Mouse (Mus musculus): ENCODE data around the gene Plin1. TPM values are rescaled to one million over a fixed set of nuclear protein-coding genes. Genes with fewer than 3 reads are reported as not detected.

Gene Plin1
- polyA plus RNA-seq, 1 experiment = 58.4 TPM

DNA sequence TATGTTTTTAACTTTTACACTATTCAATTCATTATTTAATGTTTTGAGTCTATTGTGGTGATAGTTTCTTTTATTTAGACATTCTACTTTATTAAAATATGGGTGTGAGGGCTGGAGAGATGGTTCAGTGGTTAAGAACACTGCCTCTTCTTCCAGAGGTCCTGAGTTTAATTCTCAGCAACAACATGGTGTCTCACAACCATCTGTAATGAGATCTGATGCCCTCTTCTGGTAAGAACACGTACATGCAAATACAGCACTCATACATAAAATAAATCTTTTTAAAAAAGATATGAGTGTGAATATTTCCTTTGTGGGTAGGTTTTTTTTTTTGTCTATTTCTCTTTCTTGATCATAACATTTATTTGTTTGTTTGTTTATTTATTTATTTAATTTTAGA lies 33.3 kb upstream of the Plin1 start:
- no peaks in the 10 kb centered on the region for H3K27me3 ChIP-seq (replicated peaks; ENCODE audit: control insufficient read depth, insufficient read depth, low read length)
- H3K36me3 ChIP-seq (ENCODE audit: control insufficient read depth, insufficient read depth, low read length) = no peaks in the 10 kb centered on the region
- no peak overlapping the region for H3K27ac ChIP-seq (ENCODE audit: insufficient read depth, low read depth, low read length)
- WGBS = 63% methylated on average over 1 of the region's 1 CpGs
- H3K4me3 ChIP-seq (ENCODE audit: insufficient read depth, low read depth, low read length) = no peak overlapping the region
- H3K4me1 ChIP-seq (ENCODE audit: control insufficient read depth, insufficient read depth, low read length) = no peaks in the 10 kb centered on the region
- TF ChIP-seq CTCF (conservative IDR thresholded peaks at IDR 0.05; ENCODE audit: insufficient read depth, insufficient read length, low read depth, low read length) = no peak
- no peak for TF ChIP-seq POLR2A (IDR thresholded peaks at IDR 0.05; ENCODE audit: low read depth, low read length)
- DNase-seq = no peak

GRCm38 (mm10) chr7:79762106-79762505 lies 29.4 kb upstream of the Plin1 start:
- Histone ChIP-seq H3K4me3 (ENCODE audit: insufficient read depth, low read depth, low read length) (no peak overlapping the region), H3K36me3 (ENCODE audit: control insufficient read depth, insufficient read depth, low read length) (no peaks in the 10 kb centered on the region), H3K27ac (ENCODE audit: insufficient read depth, low read depth, low read length) (no peak overlapping the region), H3K27me3 (replicated peaks; ENCODE audit: control insufficient read depth, insufficient read depth, low read length) (no peaks in the 10 kb centered on the region), H3K4me1 (ENCODE audit: control insufficient read depth, insufficient read depth, low read length) (no peaks in the 10 kb centered on the region)
- TF ChIP-seq CTCF (conservative IDR thresholded peaks at IDR 0.05; ENCODE audit: insufficient read depth, insufficient read length, low read depth, low read length) (no peak), POLR2A (IDR thresholded peaks at IDR 0.05; ENCODE audit: low read depth, low read length) (no peak)
- no peak for DNase-seq
- 75% methylated on average over 8 of the region's 8 CpGs for WGBS

DNA sequence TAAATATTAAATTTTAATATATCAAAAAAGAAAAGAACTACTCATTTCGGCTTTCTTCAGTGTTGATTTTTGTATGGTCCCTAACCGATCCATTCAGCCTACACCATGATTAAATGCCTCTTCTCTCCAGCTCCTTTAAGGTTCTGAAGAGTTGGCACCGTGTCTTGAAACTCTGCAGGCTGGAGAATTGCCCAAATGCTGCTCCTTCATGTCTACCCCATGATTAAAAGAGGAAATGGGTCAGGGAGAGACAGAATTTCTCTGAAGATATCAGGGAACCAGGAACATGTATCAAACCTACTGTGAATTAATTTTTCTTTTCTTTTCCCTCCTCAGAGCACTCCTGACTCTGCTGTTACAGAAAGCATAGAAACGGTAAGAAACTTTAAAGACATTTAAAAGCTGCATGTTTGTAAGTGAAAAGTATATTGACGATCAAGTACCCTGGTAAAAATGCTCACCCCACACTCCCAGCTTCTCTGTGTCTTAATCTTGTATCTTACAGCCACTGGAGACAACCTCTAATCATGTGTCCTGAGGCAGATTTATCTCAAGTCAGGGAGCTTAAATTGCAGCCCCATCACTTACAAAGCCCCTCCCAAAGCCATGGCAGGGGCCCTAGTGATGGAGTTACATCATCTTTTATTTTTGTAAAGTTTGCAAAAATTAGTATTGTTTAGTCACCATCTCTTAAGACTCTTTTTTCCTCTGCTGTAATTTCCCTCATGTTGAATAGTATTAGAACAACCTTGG lies 28.6 kb upstream of the Plin1 start:
- 72% methylated on average over 5 of the region's 5 CpGs for WGBS
- DNase-seq = no peak
- Histone ChIP-seq H3K27me3 (replicated peaks; ENCODE audit: control insufficient read depth, insufficient read depth, low read length) (no peaks in the 10 kb centered on the region), H3K36me3 (ENCODE audit: control insufficient read depth, insufficient read depth, low read length) (no peaks in the 10 kb centered on the region), H3K4me1 (ENCODE audit: control insufficient read depth, insufficient read depth, low read length) (no peaks in the 10 kb centered on the region), H3K4me3 (ENCODE audit: insufficient read depth, low read depth, low read length) (no peak overlapping the region), H3K27ac (ENCODE audit: insufficient read depth, low read depth, low read length) (no peak overlapping the region)
- TF ChIP-seq CTCF (conservative IDR thresholded peaks at IDR 0.05; ENCODE audit: insufficient read depth, insufficient read length, low read depth, low read length) (no peak), POLR2A (IDR thresholded peaks at IDR 0.05; ENCODE audit: low read depth, low read length) (no peak)

- H3K36me3 ChIP-seq (ENCODE audit: control insufficient read depth, insufficient read depth, low read length) = no peaks in the 10 kb centered on the region
- no peaks in the 10 kb centered on the region for H3K27me3 ChIP-seq (replicated peaks; ENCODE audit: control insufficient read depth, insufficient read depth, low read length)
- no peaks in the 10 kb centered on the region for H3K4me1 ChIP-seq (ENCODE audit: control insufficient read depth, insufficient read depth, low read length)
- no peak for DNase-seq
- TF ChIP-seq CTCF (conservative IDR thresholded peaks at IDR 0.05; ENCODE audit: insufficient read depth, insufficient read length, low read depth, low read length) (no peak), POLR2A (IDR thresholded peaks at IDR 0.05; ENCODE audit: low read depth, low read length) (no peak)
- no peak overlapping the region for H3K27ac ChIP-seq (ENCODE audit: insufficient read depth, low read depth, low read length)
- H3K4me3 ChIP-seq (ENCODE audit: insufficient read depth, low read depth, low read length) = no peak overlapping the region
These were observed 27.1 kb upstream of the Plin1 start for GRCm38 (mm10) chr7:79759766-79760165.

DNA sequence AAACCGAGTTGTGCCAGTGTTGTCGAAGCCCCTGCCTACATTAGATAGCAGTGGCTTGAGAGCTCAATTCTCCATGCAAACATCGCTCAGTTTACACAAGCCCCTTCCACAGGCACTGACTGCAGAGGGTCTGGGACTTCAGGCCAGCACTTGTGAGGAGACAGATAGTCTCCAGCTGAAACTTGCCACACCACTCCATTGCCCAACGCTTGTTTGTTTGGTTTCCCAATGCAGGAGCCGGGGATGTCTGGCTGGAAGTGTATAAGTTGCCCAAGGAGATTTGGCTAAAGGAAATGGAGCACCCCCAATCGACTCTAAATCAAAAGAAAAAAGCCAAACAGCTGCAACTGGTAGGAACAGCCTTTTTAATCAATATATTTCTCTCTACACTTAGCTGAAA lies 25.5 kb upstream of the Plin1 start:
- H3K36me3 ChIP-seq (ENCODE audit: control insufficient read depth, insufficient read depth, low read length) = no peaks in the 10 kb centered on the region
- no peaks in the 10 kb centered on the region for H3K4me1 ChIP-seq (ENCODE audit: control insufficient read depth, insufficient read depth, low read length)
- H3K4me3 ChIP-seq (ENCODE audit: insufficient read depth, low read depth, low read length) = no peak overlapping the region
- DNase-seq = no peak
- H3K27ac ChIP-seq (ENCODE audit: insufficient read depth, low read depth, low read length) = no peak overlapping the region
- TF ChIP-seq CTCF (conservative IDR thresholded peaks at IDR 0.05; ENCODE audit: insufficient read depth, insufficient read length, low read depth, low read length) = no peak
- TF ChIP-seq POLR2A (IDR thresholded peaks at IDR 0.05; ENCODE audit: low read depth, low read length) = no peak
- WGBS = 79% methylated on average over 6 of the region's 6 CpGs
- H3K27me3 ChIP-seq (replicated peaks; ENCODE audit: control insufficient read depth, insufficient read depth, low read length) = no peaks in the 10 kb centered on the region

GRCm38 (mm10) chr7:79756334-79756733 lies 23.6 kb upstream of the Plin1 start:
- Histone ChIP-seq H3K36me3 (ENCODE audit: control insufficient read depth, insufficient read depth, low read length) (no peaks in the 10 kb centered on the region), H3K27me3 (replicated peaks; ENCODE audit: control insufficient read depth, insufficient read depth, low read length) (no peaks in the 10 kb centered on the region), H3K4me1 (ENCODE audit: control insufficient read depth, insufficient read depth, low read length) (no peaks in the 10 kb centered on the region), H3K4me3 (ENCODE audit: insufficient read depth, low read depth, low read length) (no peak overlapping the region), H3K27ac (ENCODE audit: insufficient read depth, low read depth, low read length) (no peak overlapping the region)
- WGBS = 53% methylated on average over 2 of the region's 2 CpGs
- TF ChIP-seq POLR2A (IDR thresholded peaks at IDR 0.05; ENCODE audit: low read depth, low read length) = no peak
- TF ChIP-seq CTCF (conservative IDR thresholded peaks at IDR 0.05; ENCODE audit: insufficient read depth, insufficient read length, low read depth, low read length) = no peak
- no peak for DNase-seq

DNA sequence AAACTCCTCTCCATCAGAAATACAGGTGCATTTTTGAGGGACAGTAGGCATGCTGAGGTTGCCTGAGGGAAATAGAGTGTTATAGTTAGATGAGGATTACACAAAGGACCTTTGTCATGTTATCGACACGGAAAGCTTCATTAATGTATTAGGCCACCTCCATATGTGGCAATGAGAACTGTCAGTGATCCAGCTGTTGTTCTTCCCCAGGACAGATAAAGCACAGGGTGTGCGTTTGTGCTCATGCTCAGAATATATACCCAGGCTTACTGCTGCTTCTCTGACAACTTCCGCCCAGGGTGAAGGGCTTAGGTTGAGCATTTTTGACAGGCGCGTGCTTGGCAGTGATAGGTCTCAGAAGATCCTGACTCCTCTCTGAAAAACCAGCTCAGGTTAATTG lies 16.8 kb upstream of the Plin1 start:
- no peaks in the 10 kb centered on the region for H3K36me3 ChIP-seq (ENCODE audit: control insufficient read depth, insufficient read depth, low read length)
- H3K27ac ChIP-seq (ENCODE audit: insufficient read depth, low read depth, low read length) = no peak overlapping the region
- 89% methylated on average over 6 of the region's 6 CpGs for WGBS
- no peak for DNase-seq
- no peak overlapping the region for H3K4me3 ChIP-seq (ENCODE audit: insufficient read depth, low read depth, low read length)
- H3K4me1 ChIP-seq (ENCODE audit: control insufficient read depth, insufficient read depth, low read length) = no peaks in the 10 kb centered on the region
- no peaks in the 10 kb centered on the region for H3K27me3 ChIP-seq (replicated peaks; ENCODE audit: control insufficient read depth, insufficient read depth, low read length)
- TF ChIP-seq CTCF (conservative IDR thresholded peaks at IDR 0.05; ENCODE audit: insufficient read depth, insufficient read length, low read depth, low read length) = no peak
- TF ChIP-seq POLR2A (IDR thresholded peaks at IDR 0.05; ENCODE audit: low read depth, low read length) = no peak
